Mouse (Mus musculus) 3T3-L1 (cell line): ENCODE measurements at regions not wholly inside any gene's neighbourhood (a gene's known extent, or its start where the extent isn't known, plus 50 kb on each side); places are given as distances from the start of the nearest gene placed in this dataset.

Experiments used
- DNase-seq: peaks from one replicate; pipeline ENCODE4 v3.0.0-alpha.2; 2015; ENCODE audit warnings: low read depth, low spot score

DNA sequence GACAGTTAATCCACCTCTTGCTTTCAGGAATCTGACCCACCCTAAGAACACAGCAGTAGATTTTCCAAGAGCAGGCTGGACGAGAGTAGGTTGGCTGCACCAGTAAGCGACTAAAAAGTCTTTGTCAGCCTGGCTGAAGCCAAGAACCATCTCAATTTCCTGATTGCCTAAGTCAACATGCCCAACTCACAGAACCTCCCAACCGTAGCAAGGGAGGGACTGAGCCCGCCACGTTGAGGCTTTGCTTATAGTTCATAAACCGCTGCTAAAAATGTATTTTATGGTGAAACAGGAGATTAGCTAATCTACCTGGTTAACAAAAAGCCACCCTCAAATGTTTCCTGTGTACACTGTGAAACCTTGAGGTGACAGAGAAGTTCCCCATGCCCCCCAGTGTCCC lies 115.4 kb upstream of the Tbl1xr1 start:
- DNase-seq, result no peak

DNA sequence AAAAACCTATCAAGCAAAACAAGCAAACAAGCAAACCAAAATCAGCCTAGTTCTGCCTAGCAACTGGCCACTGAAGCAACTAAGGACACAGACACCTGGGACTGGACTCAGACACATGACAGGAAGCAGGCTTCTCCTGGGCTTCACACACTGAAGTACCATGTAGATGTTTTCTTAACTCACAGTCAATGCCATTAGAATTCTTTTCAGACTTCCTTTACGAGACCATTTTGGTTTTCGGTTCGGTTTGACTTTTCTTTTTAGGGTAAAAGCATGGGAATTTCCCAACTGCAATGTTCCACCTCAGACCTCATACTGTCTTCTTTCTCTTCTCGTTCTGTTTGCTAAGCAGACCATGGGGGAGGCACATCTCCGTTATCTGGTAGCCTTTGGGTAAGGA lies 114.7 kb upstream of the Tbl1xr1 start:
- peak; percentile 30 for DNase-seq

DNA sequence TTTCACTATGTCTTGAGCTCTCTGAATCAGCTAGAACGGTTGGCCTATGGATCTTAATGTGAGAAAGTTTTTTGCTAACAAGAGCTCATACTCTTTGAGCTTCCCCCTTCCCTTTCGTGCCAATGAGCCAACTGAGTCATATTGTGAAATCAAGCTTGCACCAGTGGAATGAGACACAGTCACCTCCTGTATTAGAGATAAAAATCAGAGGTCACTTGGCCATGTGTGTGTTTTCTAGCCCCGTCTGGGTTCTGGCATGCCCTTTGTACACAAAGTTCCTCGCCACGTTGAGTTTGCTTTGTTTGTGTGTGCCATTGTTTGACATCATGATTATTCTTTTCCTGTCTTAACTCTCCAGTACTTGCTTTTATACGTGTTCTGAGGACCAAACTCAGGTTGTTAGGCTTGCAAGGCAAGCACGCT lies 114.1 kb upstream of the Tbl1xr1 start:
- peak; percentile 80 for DNase-seq

DNA sequence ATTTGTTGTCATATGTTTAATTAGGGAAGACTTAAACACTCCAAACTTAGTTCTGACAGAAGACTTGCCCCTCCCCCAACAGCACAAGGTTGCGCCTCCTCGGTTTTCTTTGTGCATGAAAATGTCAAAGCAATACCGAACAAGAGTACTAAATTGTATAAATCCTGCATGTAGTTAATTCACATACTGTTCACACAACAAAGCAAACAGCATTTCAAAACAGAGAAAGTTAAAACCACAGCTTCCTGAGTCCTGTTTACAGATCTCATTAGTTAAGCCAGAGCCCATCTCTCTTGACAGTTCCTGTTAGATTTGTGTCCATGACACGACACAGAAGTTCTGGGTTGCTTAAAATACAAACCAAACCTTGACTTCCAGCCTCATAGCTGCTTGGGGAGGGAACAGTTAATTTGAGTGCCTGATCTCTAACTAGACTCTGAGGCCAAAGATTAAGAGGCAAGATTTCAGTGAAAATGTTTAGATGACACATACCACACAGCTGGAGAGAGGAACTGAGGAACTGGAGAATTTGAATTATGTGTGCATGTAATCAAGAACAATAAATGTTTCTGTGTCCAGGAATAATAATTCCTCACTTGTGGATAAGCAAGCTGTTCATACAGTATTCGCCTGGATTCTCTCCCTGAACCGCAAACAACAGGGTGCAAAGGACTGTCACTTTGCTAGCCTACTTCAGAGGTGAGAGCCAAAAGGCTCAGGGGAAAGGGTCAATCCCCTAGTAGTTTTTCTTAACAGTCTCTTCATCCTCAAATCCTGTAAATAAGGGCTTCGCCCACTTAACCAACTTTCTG lies 113.3 kb upstream of the Tbl1xr1 start:
- DNase-seq, result peak; percentile 82

DNA sequence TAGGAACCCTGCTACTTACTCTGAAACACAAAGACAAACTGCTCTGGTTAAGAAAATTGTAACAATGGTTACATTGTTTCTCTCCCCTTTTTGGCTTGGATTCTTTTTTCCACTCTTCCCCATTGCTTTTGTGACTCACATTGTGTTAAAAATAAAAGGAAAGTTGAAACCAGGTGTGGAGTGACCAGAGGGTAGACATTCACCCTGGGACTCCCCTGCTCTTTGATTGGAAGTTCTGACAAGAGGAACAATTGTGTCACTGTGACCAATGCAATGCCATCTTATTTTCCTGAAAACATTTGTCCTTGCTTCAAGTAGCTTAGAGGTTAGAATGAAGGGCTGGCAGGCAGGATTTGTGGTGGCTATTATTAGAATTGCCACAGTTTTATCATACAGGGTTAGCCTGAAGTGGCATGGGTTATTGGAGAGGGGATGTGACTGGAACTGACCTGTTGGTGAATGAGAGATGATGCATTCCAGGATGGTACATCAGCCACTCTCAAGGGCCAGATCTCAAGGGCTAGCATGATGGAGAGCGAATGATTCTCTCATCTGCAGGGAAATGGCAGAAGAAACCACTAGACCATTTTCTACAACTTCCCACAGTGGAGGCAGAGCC lies 112.6 kb upstream of the Tbl1xr1 start:
- no peak for DNase-seq

DNA sequence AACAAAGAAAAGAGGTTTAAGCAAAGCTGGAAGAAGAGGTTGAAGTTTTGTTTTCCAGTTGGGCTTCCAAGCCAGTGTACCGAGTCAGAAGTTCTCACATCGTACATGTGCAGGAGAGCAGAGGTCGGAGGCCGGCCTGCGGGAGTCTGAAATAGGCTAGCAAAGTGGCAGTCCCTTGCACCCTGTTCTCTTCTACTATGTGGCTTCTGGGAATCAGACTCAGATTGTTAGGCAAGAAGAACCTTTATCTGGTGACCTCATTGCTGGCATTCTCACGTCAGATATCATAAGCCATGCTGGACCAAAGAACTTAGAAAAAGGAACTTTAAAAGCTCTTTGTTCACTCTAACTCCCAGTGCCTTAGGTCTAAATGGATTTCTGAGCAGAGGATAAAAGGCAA lies 112.0 kb upstream of the Tbl1xr1 start:
- DNase-seq, result peak; percentile 46

DNA sequence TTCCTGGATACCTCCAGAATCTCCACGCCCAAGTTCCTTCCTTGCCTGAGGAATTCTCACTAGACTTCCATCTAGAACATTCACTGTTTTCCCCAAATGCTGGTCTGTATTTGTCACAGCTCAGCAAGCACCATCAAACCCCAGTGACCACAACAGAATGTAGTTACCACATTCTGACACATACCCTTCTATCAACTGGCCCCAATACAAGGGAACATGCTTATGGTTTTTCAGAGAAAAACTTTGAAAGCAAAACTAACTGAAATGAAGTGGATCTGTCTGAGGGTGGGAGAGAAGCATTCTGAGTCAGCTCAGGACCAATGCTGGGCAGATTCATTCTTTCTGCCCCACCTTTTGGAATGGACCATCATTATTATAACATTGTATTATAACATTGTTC lies 110.9 kb upstream of the Tbl1xr1 start:
- DNase-seq, result peak; percentile 77

DNA sequence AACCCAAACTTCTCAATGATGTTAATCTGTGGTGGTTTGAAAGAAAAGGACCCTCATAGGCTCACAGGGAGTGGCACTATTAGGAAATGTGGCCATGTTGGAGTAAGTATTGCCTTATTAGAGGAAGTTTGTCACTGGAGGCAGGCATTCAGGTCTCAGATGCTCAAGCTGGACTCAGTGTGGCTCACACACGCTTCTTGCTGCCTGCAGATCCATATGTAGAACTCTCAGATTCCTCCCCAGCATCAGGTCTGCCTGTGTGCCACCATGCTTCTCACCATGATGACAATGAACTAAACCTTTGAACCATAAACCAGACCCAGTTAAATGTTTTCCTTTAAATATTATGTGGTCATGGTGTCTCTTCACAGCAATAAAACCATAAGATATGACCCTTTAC lies 104.7 kb upstream of the Tbl1xr1 start:
- DNase-seq, result no peak

DNA sequence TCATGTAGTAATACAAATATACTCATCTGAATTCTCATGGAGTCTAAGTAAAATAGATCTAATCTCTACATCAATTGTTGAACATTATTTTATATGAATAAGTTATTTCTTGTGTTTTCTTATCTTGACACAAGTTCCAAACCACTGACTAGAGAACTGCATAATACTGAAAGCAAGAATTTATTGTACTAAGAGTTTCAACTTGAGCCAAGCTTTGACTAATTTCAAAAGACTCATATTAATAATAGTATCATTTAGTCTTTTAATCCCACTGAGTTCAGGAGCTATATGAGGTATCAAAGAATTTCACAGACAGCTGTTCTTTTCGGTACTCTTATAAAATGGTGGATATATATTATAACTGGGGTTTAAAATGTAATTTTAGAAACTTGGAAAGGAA lies 103.3 kb upstream of the Tbl1xr1 start:
- DNase-seq, result no peak

DNA sequence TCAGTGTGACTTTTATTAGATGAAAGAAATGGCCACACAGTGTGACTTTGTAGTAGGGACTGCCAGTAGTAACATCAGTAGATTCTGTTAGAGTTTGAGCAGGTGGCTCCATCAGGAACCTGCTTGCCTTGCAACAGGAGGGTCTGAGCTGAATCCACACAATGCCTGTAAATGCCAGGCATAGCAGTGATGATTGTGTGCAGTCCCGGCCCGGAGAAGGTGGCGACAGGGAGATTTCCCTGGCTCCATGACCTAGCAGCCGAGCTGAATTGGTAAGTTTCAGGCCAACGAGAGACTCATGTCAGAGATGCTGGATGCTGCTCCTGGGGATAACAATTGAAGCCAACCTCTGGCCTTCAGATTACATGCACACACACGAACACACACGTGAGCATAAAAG lies 102.8 kb upstream of the Tbl1xr1 start:
- no peak for DNase-seq

DNA sequence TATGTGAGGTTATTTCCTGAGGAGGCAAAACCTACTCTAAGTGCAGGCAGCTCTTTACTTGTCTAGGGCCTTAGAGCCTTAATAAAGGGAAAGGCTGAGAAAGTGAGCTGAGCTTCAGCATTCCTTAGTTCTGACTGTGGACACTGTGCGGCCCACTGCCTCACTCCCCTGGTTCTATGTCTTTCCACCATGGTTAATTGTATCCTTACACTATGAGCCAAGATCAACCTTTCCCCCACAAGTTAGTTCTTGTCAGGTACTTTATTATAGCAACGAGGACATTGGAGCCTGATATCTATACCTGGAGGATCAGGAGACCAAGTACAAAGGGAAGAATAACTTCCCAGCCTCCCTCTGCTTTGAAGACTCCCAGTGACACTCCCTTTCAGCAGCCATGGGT lies 101.7 kb upstream of the Tbl1xr1 start:
- DNase-seq, result no peak

DNA sequence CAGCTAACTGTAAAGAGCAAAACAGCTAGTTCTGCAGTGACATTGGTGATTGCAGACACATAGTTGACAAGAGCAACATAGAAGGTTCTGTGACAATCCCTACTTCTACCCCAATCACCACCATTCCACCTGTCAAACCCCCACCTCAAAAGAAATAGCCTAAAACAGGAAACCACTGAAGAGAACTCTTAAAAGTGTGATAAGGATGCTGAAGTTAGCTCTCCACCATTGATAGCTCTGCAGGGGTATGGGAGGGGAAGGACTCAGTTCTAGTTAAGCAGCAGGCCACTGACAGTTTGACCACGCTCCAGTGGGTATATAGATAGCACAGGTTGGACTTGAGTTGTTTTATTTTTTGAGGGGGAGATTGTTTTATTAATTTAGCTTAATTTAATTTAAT lies 98.7 kb upstream of the Tbl1xr1 start:
- no peak for DNase-seq

DNA sequence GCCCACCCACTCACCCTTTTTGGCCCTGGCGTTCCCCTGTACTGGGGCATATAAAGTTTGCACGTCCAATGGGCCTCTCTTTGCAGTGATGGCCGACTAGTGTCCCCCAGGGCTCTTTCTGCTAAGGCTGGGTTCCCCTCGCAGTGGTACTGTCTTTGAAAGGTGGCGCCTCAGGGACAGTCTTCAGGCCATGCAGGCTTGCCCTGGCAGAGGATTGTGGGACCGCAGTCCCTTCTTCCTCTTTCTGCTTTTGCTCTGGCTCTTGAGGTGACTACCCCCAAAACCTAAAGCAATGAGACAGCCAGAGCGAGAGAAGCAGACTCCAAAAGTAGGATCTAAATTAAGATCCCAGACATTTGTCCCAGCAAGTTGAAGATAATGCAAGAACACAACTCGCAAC lies 93.5 kb upstream of the Tbl1xr1 start:
- DNase-seq, result no peak

DNA sequence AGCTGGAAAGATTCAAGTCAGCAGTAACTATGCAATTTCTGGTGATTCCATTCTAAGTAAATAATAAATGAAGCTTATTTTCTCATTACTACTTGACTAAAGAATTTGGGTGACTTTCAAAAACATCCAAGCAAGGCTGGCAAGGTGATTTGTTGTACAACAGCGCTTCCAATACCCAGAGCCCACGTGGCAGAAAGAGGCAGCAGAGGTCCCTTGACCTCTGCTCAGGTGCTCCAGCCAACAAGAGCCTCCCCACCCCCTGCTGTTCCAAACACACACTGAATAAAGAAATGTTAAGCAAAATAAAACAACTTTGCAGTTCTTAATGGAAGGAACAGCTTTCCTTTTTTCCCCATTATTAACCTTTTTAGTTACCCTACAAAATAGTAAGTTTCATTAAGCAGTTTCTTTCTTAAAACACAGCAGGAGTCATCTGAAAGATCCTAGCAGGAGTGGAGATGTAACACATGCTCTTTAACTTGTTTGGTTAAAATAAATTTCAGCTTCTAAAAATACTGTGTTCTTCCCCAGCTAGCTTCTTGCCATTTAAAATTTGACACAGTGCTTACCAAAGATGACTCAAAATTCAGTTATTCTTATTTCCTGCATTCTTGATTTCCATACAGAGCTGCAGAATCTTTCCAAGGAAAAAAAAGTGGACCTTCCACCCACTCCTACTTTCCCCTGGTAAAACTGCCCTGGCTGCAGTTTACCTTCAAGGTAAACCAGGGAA lies 92.3 kb upstream of the Tbl1xr1 start:
- DNase-seq, result peak; percentile 29

DNA sequence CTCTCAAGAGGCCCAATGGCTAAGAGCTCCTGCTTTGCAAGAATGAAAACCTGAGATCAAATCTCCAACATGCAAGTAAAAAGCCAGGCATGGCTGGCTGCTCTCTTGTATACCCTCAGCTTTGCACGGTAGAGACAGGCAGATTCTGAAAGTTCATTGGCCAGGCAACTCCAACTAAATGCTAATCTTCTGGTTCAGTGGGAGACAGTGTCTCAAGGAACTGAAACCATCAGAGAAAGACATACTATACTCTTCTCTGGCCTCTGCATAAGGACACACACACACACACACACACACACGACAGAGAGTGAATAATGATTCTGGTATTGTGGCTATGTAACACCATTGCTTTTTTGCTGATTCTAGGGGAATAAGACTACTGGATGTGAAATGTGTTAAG lies 91.6 kb upstream of the Tbl1xr1 start:
- peak; percentile 28 for DNase-seq

DNA sequence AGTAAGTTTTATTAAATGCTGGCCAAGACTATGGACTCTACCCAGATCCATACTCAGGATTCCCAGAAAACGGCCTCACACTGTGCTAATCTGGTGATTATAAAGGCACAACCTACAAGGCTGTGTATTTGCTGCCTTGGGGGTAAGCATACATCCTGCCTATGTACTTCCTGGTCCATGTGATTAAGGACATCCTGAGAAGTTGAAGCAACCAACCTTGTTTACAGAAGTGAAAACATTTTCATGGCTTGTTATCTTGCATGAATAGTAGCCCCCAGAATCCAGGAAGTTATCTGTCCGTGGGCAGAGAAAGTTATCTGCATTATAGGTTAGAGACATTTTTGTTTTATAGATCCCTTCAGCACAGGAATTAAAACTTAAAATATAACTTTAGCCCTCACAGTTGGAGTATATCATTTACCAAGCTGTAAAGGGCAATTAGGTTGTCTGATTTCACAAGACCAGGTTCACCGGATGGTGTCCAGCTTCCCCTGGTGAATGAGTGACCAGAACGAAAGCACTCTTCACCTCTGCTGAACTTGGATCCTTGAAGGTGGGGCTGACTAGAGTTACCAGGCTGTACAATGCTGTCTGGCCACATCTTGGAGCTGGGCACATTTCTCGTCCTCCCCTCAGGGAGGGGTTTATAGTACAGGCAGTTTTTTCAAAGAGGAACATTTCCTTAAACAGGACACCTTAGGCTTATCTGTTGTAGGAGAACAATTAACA lies 90.1 kb upstream of the Tbl1xr1 start:
- DNase-seq, result no peak

DNA sequence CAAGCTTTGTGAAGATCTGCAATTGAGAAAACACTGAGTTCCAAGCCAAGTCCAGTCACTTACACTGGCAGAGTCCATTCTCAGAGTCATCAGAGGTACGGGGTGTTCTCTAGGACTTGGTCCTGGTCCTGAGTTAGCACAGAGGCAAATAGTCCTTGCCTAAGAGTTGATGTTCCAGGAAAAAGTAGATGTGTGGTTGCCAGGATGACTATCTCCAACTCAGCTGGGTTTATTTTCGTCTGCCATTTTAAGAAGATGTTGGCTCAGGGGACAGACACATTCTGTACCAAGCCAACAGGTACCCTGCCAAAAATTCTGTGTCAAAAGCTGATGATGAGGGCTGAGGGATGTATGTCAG lies 89.6 kb upstream of the Tbl1xr1 start:
- no peak for DNase-seq

DNA sequence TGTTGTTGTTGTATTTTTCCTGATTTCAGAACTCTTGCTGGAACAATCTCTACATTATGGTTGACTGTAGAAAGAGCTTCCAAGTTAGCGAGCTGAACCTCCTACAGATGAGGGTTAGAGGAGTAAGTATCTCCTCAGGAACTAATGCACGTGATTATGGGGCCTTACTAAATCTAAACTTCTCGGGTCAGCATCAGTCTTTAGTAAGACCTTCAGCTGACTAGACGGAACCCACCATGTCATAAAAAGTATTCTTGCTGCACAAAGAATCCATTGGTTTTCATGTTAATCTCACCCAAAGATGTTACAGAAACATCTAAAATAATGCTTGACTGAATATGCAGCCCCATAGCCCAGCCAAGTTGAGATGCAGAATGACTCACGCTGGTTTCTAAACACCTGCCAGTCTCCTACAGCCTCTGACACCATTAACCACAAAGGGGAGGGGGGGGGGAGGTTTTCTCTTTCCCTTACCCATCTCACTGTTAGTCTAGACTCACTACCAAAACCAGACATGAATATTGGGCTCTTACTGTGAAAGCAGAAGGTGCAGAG lies 88.9 kb upstream of the Tbl1xr1 start:
- peak; percentile 82 for DNase-seq

DNA sequence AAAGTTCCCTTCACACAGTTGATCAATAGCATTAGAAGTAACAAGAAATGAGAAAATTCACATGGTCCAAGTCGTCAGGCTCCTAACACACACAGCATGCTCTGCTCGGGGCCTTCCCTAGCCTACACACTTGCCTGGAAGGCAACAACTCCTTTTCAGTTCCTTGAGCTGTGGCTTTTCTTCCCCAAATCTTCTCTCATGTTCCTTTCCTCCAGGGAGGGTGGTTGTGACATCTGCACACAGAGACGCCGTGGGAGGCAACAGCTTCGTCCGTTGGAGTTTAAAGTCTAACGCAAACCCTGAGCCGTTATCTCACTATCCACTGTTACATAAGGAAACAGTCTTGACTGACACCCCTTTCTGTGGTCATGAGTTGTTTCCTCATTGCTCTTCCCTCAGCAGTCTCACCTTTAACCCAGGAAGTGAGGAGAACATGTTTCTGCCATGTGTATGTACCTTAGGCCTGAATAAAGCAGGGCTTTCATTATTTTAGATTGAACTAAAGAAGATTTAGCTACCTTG lies 88.4 kb upstream of the Tbl1xr1 start:
- peak; percentile 33 for DNase-seq

DNA sequence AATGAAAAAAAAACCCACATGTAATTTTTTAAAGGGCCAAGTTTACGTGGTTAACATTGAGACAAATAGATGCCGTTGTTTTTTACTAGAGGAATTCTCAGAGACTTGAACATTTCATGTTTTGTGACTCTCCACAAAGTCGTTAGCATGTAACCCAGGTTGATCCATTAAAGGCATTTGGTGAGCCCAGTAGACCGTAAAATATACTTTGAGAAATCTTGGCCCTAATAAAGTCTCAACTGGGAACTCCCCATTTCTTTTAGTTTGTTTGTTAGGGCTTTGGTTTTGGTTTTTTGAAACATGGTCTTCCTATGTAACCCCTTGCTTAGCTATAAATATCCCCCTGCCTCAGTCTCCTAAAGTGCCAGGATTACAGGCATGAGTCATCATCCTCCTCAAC lies 85.9 kb upstream of the Tbl1xr1 start:
- DNase-seq, result no peak

DNA sequence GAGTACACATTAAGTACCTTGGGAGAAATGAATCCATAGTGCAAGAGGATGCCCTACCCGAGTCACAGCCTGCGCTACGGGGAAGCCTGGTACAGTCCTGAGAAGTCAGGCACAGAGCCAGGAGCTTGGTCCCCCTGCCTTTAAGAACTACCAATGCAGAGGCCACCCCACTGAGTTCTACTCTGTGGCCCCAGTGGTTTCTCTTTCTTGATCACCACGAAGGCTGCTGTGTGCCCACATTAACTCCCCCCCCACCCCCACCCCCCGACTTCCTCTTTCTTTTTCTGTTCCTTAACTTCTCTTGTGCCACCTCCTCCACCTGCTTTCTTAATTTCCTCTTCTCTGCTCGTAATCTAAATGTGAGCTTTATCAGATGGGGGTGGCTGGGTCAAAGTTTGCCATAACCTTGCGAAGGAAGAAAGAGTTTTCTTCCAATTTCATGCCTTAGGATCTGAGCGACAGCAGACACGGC lies 84.7 kb upstream of the Tbl1xr1 start:
- DNase-seq, result no peak

DNA sequence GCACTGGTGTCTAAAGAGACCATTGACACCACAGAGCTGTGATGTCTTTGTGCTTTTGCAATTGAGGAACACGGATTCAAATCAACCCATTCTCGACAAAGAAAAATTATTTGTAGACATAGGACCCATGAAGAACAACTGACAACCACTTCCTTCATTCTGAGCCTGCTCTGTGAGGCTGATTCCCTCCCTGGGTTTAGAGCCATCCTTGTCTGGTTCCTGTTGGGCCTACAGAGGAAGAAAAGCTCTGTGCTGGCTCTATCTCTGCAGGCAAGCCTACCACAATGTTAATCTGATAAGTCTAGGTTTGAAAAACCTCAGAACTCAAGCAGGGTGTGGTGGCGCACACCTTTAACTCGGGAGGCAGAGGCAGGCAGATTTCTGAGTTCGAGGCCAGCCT lies 84.2 kb upstream of the Tbl1xr1 start:
- no peak for DNase-seq
